Mouse (Mus musculus) forebrain, embryonic 12.5 days (tissue): ENCODE data around the gene Psmd1. TPM values are rescaled to one million over a fixed set of nuclear protein-coding genes. Genes with fewer than 3 reads are reported as not detected.

ENCODE experiments used
- ATAC-seq: fragments of 200-750 bp; cut with Nextera tagmentation; 2 replicates; pipeline ENCODE4 v1.8.0; 2017; ENCODE audit warnings: moderate TSS enrichment; ENCODE audit not compliant: low FRiP score
- H3K27ac ChIP-seq: fragments of 300-500 bp; sonication (generic); 2 replicates; pipeline ENCODE4 v1.5.1; 2016; ENCODE audit warnings: mild to moderate bottlenecking
- H3K27me3 ChIP-seq: fragments of 300-500 bp; sonication (generic); 2 replicates; pipeline ENCODE4 v1.6.1; 2016; ENCODE audit warnings: mild to moderate bottlenecking
- H3K36me3 ChIP-seq: fragments of 300-500 bp; sonication (generic); replicated peaks from 2 replicates; pipeline ENCODE4 v1.6.1; 2016; ENCODE audit warnings: mild to moderate bottlenecking
- H3K4me1 ChIP-seq: fragments of 300-500 bp; sonication (generic); 2 replicates; pipeline ENCODE4 v1.6.1; 2016
- H3K4me2 ChIP-seq: fragments of 300-500 bp; sonication (generic); 2 replicates; pipeline ENCODE4 v1.6.1; 2016; ENCODE audit warnings: mild to moderate bottlenecking, moderate library complexity
- H3K4me3 ChIP-seq: fragments of 300-500 bp; sonication (generic); replicated peaks from 2 replicates; pipeline ENCODE4 v1.5.1; 2016; ENCODE audit warnings: mild to moderate bottlenecking
- H3K9ac ChIP-seq: fragments of 300-500 bp; sonication (generic); 2 replicates; pipeline ENCODE4 v1.6.1; 2016; ENCODE audit warnings: mild to moderate bottlenecking
- H3K9me3 ChIP-seq: fragments of 300-500 bp; sonication (generic); 2 replicates; pipeline ENCODE4 v1.6.1; 2016
- WGBS: fragments of 180-500 bp; shearing (Covaris S2); methylation state at CpG from one replicate; pipeline ENCODE4 v1.1.7; 2016; 5-methylcytosine and 5-hydroxymethylcytosine counted together
- polyA plus RNA-seq: library from polyadenylated mRNA; unstranded; fragments of >200 nt; fragmentation: Nextera tagmentation; extraction: Ambion mirVana; gene quantifications from 2 replicates; pipeline ENCODE4 v1.2.1, GENCODE M21; 2016

Gene Psmd1
- polyA plus RNA-seq, 1 experiment from 2014 or later, result 202 TPM

DNA sequence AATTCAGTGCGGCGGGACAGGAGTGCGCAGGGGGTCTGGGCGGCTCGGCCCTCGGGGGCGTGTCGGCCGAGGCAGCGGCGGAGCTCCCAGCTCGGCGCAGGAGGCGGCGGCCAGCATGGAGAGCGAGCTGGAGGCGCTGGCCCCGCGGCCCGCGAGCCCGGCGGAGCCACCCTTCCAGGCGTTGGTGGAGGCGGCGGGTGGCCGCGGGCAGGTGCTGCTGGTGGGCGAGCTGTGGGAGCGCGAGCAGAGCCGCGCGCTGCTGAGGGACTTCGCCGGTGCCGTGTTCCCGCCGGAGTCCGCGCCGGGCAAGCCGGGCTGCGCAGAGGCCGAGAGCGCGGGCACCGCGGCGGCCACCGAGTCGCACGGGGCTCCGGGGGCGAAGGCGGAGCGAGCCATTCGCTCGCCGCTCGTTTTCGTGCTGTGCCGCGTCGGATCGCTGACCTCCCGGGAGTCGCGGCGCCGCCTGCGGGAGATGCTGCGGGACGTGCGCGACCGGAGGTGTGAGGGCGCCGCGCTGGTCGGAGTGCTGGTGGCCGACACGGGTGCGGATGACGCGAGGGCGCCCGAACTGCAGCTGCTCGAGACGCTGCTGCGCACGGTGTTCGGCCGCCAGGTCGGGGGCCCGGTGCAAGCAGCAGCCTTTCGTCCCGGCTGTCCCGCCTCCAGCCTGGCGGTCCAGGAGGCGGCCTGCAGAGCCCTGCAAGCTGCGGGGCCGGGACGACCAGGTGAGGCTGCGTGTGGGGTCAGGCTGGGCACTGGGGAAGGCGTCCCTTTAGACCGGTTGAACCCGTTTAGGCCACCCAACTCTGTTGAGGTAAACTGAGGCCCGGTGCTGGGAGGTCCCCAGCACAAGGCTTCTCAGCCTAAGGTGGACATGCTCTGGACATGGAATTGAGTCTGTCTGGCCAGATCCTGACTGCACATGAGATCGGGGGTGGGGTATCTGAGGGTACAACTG is 18.1 kb upstream of the Psmd1 start, which contains the start of gene 2810459M11Rik:
TSS of gene 2810459M11Rik (plus strand) at position 16 of the 958 bp plus-strand sequence.
- Histone ChIP-seq H3K36me3 (no peaks in the 10 kb centered on the region), H3K9me3 (peaks cover under 1% of the 10 kb centered on the region; the same call in 1 of the 2 replicates), H3K4me2 (peak within 1 kb of the TSS; percentile 99), H3K4me1 (peaks cover 18% of the 10 kb centered on the region), H3K27me3 (peaks cover 62% of the 10 kb centered on the region), H3K9ac (peak within 1 kb of the TSS; percentile 63), H3K27ac (no peak within 1 kb of the TSS), H3K4me3 (peak within 1 kb of the TSS; percentile 64)
- peak; percentile 75 for ATAC-seq
- WGBS, result under 1% methylated on average over 94 of the region's 110 CpGs

DNA sequence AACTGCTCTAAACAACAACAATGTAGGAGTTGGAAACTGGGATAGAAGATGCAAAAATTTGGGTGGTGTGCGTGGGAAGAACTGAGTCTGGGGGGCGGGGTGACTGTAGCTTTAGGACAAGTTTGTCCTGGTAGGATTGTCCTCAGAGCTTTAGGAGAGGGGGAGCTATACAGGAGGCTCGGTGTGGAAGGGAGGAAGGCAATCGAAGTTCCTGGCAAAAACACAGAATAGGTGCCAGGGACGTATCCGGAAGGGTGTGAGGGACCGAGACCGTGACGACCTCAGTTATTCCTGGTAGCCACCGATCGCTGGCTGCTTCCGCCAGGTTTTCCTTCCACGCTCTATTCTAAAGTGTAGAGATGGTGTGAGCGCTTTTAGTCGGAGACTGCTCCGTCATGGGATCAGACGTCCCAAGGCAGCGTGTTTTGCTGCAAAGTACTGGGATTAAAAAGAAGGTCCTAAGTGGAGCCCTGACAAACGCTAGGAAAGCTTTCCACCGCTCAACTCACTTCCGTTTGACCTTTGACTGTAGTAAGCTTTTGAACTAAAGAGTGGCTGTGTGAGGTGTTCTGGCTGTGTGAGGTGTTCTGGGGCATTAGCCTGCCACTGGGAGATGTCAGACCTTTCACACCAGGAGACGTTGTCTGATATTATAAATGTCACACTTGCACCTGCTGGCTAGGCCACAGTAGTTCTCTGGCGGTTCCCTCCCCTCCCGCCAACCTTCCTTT is 17.2 kb upstream of the Psmd1 start:
- peak overlapping the region; percentile 64; the same call in 1 of the 2 replicates for H3K4me3 ChIP-seq
- ATAC-seq, result no peak; the same call in 1 of the 2 replicates
- H3K9ac ChIP-seq, result no peak overlapping the region
- peak overlapping the region; percentile 99 for H3K4me2 ChIP-seq
- WGBS, result 5% methylated on average over 24 of the region's 24 CpGs
- no peaks in the 10 kb centered on the region for H3K36me3 ChIP-seq
- no peaks in the 10 kb centered on the region for H3K9me3 ChIP-seq
- peaks cover 62% of the 10 kb centered on the region for H3K27me3 ChIP-seq
- H3K4me1 ChIP-seq, result peaks cover 18% of the 10 kb centered on the region
- H3K27ac ChIP-seq, result no peak overlapping the region

DNA sequence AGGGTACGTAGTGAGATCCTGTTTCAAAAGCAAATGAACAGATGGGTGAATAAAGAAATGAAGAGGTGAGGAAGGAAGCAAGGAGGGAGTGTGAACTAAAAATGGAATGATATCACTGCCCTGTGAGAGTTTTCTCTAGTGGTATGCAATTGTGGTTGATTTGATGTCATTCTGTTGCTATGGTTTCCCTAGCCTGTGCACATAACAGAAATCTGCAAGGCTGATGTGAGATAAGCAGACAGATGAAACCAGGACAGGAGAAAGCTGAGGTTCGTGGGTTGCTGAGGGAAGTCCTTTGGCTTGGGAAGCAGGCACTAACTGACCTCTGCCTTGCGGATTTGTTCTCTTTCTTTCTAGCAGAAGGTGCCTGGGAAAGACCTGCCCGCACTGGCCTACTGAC is 16.0 kb upstream of the Psmd1 start:
- no peaks in the 10 kb centered on the region for H3K9me3 ChIP-seq
- H3K27ac ChIP-seq, result no peak overlapping the region
- H3K4me3 ChIP-seq, result no peak overlapping the region
- no peak overlapping the region for H3K4me2 ChIP-seq
- no peaks in the 10 kb centered on the region for H3K36me3 ChIP-seq
- 79% methylated on average over 4 of the region's 4 CpGs for WGBS
- peaks cover 18% of the 10 kb centered on the region for H3K4me1 ChIP-seq
- no peak overlapping the region for H3K9ac ChIP-seq
- peaks cover 60% of the 10 kb centered on the region for H3K27me3 ChIP-seq
- ATAC-seq, result no peak

DNA sequence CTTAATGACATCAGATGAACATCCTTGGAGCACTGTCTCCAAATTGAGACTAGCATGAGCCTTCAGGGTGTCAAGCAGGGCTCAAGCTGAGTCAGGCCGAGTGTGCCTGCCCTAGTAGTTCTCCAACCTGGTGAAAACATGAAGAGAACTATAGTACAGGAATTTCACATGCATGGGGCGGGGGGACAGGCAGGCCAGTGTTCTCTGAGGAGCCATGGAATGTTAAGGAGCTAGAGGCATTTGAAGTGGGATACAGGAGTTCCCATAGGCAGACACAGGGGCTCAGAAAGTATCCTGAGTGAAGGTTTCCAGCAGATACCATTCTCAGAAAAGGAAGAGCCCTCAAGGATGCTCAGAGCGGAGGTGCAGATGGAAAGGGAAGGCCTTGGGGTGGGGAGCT is 15.4 kb upstream of the Psmd1 start:
- no peak overlapping the region for H3K9ac ChIP-seq
- H3K4me3 ChIP-seq, result no peak overlapping the region
- H3K36me3 ChIP-seq, result no peaks in the 10 kb centered on the region
- H3K4me2 ChIP-seq, result no peak overlapping the region
- ATAC-seq, result no peak
- H3K27ac ChIP-seq, result no peak overlapping the region
- H3K9me3 ChIP-seq, result no peaks in the 10 kb centered on the region
- WGBS, result 83% methylated on average over 3 of the region's 3 CpGs
- H3K4me1 ChIP-seq, result peaks cover 18% of the 10 kb centered on the region
- H3K27me3 ChIP-seq, result peaks cover 55% of the 10 kb centered on the region

DNA sequence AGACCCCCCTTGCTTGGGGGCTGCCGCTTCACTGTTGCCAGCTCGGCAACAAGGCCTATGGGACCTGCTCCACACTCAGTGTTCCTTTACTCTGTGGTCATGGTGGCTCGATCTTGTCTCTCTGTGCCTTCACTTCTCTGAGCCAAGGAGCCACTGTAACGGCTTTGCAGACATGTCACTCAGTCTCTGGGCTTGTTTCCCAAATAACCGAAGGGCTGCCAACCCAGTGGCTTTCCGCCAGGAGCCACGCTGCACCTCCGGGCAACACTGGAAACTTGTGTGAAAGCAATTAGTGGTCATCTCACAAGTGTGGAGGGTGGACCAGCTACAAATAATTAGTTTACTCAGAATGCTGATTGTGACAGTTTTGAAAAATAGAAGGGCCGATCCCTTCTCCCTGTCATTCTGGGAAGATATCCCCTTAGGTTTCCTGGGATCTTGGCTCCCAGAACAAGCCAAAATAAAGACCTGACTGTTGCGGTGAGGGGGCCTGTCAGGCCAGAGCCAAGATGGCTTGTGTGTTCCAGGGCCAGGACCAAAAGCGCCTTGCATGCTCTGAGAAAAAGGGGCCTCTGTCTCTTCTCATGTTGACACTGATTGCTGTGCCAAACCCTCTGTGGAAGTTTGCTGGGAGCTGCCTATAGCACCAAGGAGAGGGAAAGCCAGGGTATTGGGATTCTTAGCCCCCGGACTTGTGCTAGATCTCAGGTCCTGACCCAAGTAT is 10.8 kb upstream of the Psmd1 start:
- Histone ChIP-seq H3K27me3 (peaks cover 9% of the 10 kb centered on the region), H3K9me3 (no peaks in the 10 kb centered on the region), H3K4me2 (no peak overlapping the region), H3K27ac (0 out of 2 replicates have a peak overlapping the region, but pooled peaks have one; percentile 25), H3K9ac (no peak overlapping the region), H3K36me3 (no peaks in the 10 kb centered on the region), H3K4me1 (no peaks in the 10 kb centered on the region), H3K4me3 (no peak overlapping the region)
- ATAC-seq, result no peak
- WGBS, result 83% methylated on average over 12 of the region's 12 CpGs

- Histone ChIP-seq H3K4me1 (peaks cover 3% of the 10 kb centered on the region; the same call in 1 of the 2 replicates), H3K27ac (no peak overlapping the region), H3K27me3 (no peaks in the 10 kb centered on the region), H3K9me3 (no peaks in the 10 kb centered on the region), H3K4me3 (no peak overlapping the region), H3K4me2 (no peak overlapping the region), H3K36me3 (no peaks in the 10 kb centered on the region), H3K9ac (no peak overlapping the region)
- 60% methylated on average over 3 of the region's 3 CpGs for WGBS
- ATAC-seq, result no peak
These were observed 9.2 kb upstream of the Psmd1 start for GRCm38 (mm10) chr1:86054943-86055342.

DNA sequence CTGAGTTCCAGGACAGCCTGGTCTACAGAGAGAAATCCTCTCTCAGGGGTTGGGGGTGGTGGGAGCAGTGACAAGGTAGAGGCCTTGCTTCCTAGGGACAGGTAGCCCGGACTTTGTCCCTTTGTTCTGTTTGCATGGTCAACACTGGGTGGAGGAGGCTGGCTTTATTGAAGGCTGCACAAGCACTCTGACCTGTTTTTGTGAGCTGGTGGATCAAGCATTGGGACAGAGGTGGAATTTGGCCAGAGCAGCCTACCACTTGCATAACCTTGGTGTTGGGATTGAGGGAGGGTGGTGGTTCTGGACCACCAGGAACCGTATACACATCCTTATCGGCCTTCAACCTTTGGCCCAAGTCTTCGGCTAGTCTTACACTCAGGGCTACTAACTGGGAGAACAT is 7.9 kb upstream of the Psmd1 start:
- no peak overlapping the region for H3K9ac ChIP-seq
- H3K4me3 ChIP-seq, result no peak overlapping the region
- H3K4me2 ChIP-seq, result no peak overlapping the region
- no peaks in the 10 kb centered on the region for H3K27me3 ChIP-seq
- H3K4me1 ChIP-seq, result peaks cover 3% of the 10 kb centered on the region; the same call in 1 of the 2 replicates
- ATAC-seq, result no peak
- H3K36me3 ChIP-seq, result no peaks in the 10 kb centered on the region
- WGBS, result 87% methylated on average over 4 of the region's 4 CpGs
- H3K9me3 ChIP-seq, result no peaks in the 10 kb centered on the region
- H3K27ac ChIP-seq, result no peak overlapping the region

- Histone ChIP-seq H3K27ac (no peak overlapping the region; the same call in 1 of the 2 replicates), H3K4me1 (peaks cover 3% of the 10 kb centered on the region; the same call in 1 of the 2 replicates), H3K9me3 (no peaks in the 10 kb centered on the region), H3K36me3 (no peaks in the 10 kb centered on the region), H3K4me2 (peak overlapping the region; percentile 55), H3K4me3 (peak overlapping the region; percentile 36), H3K9ac (no peak overlapping the region; the same call in 1 of the 2 replicates), H3K27me3 (no peaks in the 10 kb centered on the region)
- ATAC-seq, result peak; percentile 78
- 10% methylated on average over 21 of the region's 21 CpGs for WGBS
These were observed 5.1 kb upstream of the Psmd1 start for GRCm38 (mm10) chr1:86058856-86059769.

DNA sequence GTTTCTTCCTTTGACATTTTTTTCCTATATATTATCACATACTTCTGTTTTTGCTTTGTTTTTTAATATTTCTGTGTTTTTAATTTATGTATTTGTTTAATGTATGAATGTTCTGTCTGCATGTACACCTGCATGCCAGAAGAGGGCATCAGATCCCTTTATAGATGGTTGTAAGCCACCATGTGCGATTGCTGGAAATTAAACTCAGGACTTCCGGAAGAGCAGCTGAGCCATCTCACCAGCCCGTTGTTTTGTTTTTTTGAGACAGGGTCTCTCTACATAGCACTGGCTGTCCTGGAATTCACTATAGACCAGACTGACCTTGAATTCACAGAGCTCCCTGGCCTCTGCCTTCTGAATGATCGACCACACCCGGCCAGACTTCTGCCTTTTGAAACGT is 1.7 kb upstream of the Psmd1 start:
- peaks cover 18% of the 10 kb centered on the region for H3K4me1 ChIP-seq
- H3K27ac ChIP-seq, result no peak overlapping the region
- H3K36me3 ChIP-seq, result peaks cover 4% of the 10 kb centered on the region; the same call in 1 of the 2 replicates
- no peak for ATAC-seq
- 85% methylated on average over 6 of the region's 6 CpGs for WGBS
- H3K9ac ChIP-seq, result no peak overlapping the region
- no peak overlapping the region for H3K4me3 ChIP-seq
- H3K4me2 ChIP-seq, result no peak overlapping the region
- H3K27me3 ChIP-seq, result no peaks in the 10 kb centered on the region
- H3K9me3 ChIP-seq, result no peaks in the 10 kb centered on the region

- no peak overlapping the region for H3K4me2 ChIP-seq
- no peak overlapping the region for H3K4me3 ChIP-seq
- no peaks in the 10 kb centered on the region for H3K27me3 ChIP-seq
- H3K9me3 ChIP-seq, result no peaks in the 10 kb centered on the region
- 96% methylated on average over 2 of the region's 2 CpGs for WGBS
- no peaks in the 10 kb centered on the region for H3K4me1 ChIP-seq
- ATAC-seq, result no peak
- no peak overlapping the region for H3K27ac ChIP-seq
- H3K9ac ChIP-seq, result no peak overlapping the region
- peaks cover 72% of the 10 kb centered on the region for H3K36me3 ChIP-seq
These were observed 12.4 kb downstream of the Psmd1 start for GRCm38 (mm10) chr1:86076565-86076964.

- H3K27me3 ChIP-seq, result no peaks in the 10 kb centered on the region
- no peak for ATAC-seq
- H3K4me1 ChIP-seq, result no peaks in the 10 kb centered on the region
- H3K4me3 ChIP-seq, result no peak overlapping the region
- H3K4me2 ChIP-seq, result no peak overlapping the region
- H3K9ac ChIP-seq, result no peak overlapping the region
- H3K36me3 ChIP-seq, result peaks cover 63% of the 10 kb centered on the region
- H3K27ac ChIP-seq, result no peak overlapping the region
- 87% methylated on average over 7 of the region's 7 CpGs for WGBS
- H3K9me3 ChIP-seq, result no peaks in the 10 kb centered on the region
These were observed 30.2 kb downstream of the Psmd1 start for GRCm38 (mm10) chr1:86094413-86094812.
